Mouse (Mus musculus): ENCODE measurements around the gene Calcoco1.

Calcoco1 gene

DNA sequence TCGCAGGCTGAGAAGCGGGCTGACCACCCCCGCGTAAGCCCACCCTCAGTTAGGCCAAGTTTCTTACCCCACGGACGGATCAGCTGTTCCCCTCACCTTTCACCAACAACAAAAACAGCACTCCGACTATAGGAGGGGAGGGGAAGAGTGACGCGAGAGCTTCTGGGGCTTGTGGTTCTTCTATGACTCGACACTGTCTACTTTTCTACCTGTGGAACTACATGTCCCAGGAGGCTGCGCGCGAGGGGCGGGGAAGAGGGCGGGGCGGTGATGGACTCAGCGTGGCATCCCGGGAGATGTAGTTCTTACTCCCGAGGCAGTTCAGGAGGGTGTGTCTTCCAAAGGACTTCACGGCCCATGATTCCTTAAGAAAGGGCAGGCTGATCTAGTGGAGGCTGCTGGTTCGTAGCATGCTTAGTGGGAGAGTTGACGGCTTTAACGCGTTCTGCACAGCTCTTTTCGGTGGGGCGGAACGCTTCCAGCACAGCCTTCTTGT is at the start of gene Calcoco1:
Gene Calcoco1, minus strand, starts transcription at position 199 of the 496 bp plus-strand sequence.
- peak; percentile 92 for DNase-seq (ENCODE audit: low spot score)

DNA sequence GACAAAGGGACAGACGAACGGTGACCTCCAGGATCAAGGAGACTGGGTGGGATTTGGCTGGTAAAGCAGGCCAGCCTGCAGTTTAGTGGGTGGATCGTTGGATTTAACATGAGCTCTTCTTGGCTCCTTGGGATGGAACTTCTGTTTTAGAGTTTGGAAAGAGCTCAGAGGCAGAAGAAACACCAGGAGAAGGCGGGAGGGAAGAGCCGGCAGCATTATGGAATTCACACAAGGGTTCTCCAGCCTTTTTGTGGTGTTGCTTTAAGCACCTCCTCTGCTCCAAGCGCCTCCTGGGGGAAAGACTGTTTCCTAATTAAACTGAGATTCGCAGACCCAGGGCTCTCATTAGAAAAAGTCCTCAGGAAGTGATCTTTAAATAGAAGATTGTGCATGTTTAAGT is 48.9 kb upstream of the Calcoco1 start:
- no peak for DNase-seq (ENCODE audit: low spot score)

DNA sequence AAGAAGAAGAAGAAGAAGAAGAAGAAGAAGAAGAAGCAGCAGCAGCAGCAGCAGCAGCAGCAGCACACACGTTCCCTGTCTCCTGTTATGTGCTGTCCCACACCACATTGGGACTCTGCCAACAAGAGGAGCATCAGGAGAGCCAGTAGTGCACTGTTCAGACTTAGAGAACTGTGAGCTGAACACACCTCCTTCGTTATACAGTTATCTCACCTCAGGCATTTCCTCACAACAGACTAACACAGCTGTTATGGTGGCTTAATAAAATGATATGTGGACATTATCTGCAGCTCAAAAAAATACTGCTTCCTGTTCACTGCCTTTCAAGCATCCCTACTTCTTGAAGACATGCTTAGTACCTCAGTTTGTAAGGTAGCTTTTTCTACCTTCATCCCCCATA is 43.2 kb upstream of the Calcoco1 start:
- no peak for DNase-seq (ENCODE audit: low spot score)

DNA sequence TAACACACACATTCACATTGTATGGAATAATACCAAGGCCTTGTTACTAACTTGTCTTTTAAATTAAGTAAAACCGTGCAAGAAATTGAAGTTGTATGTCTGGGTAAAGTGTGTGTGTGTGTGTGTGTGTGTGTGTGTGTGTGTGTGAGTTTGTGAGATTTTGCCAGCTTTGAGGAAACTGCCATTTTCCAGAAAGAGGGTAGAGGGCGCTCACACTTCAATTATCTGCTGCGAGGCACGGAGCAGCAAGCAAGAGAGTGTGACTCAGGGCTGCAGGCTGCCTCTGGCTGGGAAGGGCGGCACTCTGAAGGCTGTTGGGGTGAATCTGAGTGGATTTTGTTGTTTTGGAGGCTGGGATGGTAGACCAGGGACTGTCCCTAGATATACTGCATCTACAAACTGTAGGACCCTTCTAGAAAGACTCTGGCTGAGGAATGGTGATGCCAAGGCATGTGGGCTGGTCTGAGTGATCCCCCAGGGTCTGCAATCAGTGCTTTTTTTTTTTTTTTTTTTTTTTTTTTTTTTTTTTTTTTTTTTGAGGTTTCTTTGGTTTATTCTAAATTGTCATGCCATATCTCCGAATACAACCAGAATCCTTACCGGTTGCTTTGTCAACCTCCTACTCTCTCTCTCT is 39.9 kb upstream of the Calcoco1 start:
- no peak for DNase-seq (ENCODE audit: low spot score)

DNA sequence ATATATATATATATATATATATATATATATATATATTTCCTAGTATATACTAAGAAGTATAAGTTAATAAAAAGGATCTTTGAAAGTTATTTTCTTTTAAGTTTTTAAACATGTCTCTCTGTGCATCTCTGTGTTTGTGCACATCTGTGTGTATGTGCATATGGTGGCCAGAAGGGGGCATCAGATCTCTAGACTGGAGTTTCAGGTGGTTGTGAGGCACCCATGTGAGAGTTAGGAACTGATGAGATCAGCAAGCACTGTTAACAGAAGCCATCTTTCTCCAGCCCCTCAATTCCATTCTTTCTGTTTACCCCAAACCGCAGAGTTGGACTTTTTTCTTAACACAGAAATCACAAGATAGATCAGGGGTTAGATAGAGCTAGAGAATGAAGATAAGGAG is 35.7 kb upstream of the Calcoco1 start:
- no peak for DNase-seq (ENCODE audit: low spot score)

- DNase-seq (ENCODE audit: low spot score), result no peak
These were observed 33.1 kb upstream of the Calcoco1 start for GRCm38 (mm10) chr15:102755053-102755452.

- no peak for DNase-seq (ENCODE audit: low spot score)
These were observed 32.4 kb upstream of the Calcoco1 start for GRCm38 (mm10) chr15:102754361-102754760.

GRCm38 (mm10) chr15:102753170-102753569 is 31.2 kb upstream of the Calcoco1 start:
- no peak for DNase-seq (ENCODE audit: low spot score)

- no peak for DNase-seq (ENCODE audit: low spot score)
These were observed 30.2 kb upstream of the Calcoco1 start for GRCm38 (mm10) chr15:102752164-102752563.

GRCm38 (mm10) chr15:102750241-102750640 is 28.3 kb upstream of the Calcoco1 start:
- no peak for DNase-seq (ENCODE audit: low spot score)

DNA sequence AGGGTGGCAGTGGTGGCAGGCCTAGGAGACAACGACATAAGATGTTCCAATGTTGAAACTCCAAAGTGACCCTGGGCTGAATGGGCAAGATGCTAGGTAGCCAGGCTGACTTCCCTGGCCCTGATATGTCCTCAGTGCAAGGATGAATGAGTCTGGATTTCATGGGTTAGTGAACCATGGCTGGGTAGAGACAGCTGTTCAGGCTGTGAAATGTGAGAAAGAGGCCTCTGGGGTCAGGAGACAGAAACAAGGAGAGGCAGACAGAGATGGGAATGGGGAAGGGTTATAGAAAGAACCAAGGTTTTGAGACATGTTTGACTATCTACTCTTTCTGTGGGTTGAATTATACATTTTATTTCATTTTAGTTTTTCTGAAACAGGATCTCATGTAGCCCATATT is 27.1 kb upstream of the Calcoco1 start:
- no peak for DNase-seq (ENCODE audit: low spot score)

GRCm38 (mm10) chr15:102747853-102748252 is 25.9 kb upstream of the Calcoco1 start:
- DNase-seq (ENCODE audit: low spot score), result no peak

GRCm38 (mm10) chr15:102747286-102747640 is 25.3 kb upstream of the Calcoco1 start:
- DNase-seq (ENCODE audit: low spot score), result no peak

DNA sequence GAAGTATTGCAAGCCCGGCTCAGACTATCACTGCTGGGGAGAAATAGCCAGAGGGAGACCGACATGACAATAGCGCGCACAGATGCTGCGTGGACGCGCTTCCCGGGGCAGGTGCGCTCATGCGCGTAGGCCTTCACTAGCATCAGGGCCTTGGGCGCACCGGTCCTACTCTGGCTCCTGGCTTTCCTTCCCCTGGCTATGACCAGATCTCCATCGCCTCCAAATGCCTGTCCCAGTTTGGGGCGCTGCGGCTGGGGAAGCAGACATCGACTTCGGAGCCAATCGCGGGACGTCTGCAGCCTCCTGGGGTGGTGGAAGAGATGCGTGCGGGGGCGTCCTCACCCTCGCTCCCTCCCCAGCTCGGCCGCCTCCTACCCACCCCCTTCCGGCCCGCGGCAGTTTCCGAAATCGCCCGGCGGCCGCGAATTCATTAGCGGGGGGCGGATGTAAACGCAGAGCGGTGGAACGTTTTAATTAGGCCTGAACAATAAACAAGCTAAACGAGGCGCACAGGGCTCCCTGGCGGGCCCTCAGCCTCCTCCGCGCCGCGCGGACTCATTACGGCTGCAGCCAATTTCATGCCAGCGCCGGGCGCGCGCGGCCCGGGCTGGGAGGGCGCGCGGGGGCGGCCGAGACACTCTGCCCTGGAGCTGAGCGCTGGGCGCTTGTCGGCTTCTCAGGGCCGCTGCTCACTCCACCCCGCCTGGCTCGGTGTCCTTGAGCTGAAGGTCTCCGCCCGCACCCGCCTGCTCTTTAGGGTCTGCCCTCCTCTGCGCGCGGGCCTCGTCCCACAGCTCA is 24.7 kb upstream of the Calcoco1 start:
- DNase-seq (ENCODE audit: low spot score), result no peak

GRCm38 (mm10) chr15:102746126-102746487 is 24.1 kb upstream of the Calcoco1 start:
- DNase-seq (ENCODE audit: low spot score), result no peak

DNA sequence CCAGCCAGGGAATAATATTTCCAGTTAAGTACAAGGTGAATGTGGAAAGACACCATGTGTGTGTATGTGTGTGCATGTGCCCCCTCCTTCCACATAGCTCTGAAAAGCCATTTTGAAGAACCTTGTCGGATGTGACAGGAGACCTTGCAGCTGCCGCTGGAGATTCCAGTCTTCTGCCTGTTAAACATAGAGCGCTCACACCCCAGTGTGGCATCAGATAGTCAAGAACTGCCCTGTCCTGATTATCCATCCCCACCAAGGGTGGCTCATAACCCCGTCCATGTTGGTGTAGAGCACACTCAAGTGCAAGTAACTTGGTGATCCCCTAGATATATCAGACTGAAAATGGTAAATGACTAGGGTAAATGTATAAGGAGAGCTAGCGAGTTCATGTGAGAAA is 23.4 kb upstream of the Calcoco1 start:
- DNase-seq (ENCODE audit: low spot score), result no peak

DNA sequence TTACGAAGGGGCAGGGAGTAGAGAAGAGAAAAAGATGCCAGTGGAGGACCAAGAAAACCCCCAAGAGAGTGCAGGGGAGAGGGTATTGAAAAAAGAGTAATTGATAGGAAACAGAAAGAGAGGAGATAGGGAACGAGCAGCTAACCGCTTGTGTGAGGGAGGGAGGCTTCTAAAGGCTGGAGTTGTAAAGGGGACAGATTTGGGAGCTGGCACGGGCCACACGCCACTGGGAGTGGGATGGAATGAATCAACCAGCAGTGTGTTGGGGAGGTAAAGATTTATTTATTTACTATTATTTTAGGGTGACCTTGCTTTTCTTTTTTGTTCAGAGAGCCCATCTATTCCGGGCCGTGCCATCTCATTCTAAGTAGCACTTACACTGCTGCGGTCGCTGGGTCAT is 22.9 kb upstream of the Calcoco1 start:
- no peak for DNase-seq (ENCODE audit: low spot score)

DNA sequence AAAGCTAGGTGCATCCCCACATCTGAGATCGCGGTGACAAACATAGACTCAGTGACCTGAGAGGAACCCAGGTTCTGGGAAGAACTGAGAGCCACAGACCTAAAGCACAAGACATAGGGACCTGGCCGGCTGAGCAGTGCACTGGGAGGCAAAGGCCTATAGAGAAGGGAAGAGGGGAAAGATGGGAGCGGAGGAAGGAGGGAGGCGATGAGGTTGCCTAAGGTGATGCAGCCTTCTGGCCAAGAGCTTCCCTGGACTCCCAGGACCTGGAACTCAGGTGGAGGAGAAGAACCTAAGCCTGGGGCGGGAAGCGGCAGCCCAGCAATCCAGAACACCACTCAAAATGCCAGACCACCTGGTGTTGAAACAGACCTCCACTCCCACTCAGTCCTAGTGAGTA is 22.4 kb upstream of the Calcoco1 start:
- no peak for DNase-seq (ENCODE audit: low spot score)

DNA sequence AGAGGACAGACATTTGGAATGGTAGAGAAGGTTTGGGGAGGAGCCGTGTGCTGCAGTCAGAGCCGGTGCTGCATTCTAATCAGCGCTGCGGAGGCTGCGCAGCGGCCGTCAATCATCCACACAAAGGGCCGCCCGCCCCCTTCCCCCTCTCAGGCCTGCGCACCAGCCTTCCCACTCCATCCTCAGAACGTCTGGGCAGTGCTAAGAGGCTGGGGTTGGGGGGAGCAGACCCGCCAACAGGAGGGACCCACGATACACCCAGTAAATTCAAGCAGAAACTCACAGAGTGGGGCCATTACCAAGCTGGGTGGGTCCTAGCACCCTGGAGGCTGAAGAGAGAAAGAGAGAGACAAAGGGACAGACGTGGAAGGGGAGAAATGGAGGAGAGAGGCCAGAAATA is 22.0 kb upstream of the Calcoco1 start:
- no peak for DNase-seq (ENCODE audit: low spot score)

DNA sequence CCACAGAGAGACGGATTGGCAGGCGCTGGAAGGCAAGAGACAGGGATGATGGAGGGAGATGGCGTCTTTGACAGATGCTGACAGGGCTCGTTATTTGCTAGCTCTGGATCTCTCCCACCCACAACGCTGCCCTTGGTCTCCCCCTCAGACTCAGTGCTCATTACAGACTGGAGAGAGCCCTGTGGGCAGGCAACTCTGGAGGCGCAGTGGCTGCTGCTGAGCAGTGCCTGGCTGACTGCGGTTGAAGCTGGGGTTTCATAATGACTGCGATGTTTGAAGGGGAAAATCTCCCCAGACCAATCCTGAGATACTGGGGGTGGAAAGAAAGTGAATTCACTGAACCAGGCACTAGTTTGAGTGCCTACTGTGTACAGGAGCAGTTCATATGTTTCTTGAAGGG is 21.2 kb upstream of the Calcoco1 start:
- no peak for DNase-seq (ENCODE audit: low spot score)

- peak; percentile 90 for DNase-seq (ENCODE audit: low spot score)
These were observed 20.6 kb upstream of the Calcoco1 start for GRCm38 (mm10) chr15:102742589-102742988.

DNA sequence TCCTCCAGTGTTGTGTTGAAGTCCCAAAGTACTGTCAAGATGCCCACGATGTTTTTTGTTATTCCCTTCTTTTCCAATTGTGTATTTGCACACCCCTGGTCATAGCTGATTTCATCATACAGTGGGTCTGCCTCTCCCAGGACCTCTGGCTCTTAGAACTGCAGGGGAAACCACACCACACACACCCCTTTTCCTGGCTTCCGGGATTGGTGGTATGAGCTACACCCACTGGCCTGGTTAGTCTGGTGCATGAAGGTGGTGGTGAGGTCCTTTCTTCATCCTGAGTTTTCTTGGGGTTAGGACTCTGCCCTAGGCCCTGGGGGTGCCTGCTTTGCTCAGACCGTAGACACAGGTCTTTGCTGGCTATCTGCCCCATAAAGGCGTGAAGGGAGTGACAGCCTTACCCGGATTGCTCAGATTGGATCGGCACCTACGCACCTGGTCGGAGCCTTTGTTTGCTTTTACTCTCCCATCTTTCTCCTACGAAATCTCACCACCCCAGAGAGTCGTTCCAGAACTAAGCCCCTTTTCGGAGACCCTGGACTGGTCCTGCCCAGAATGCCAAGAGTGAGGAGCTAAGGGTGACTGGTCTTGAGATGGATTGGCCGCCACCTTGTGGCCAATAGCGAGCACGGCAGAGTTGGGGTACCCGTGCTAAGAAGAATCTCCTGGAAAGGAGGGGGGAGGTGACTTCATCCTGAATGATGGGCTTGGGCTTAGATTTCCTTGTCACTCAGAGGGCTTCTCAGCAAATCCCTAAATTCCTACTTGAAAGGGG is 17.7 kb upstream of the Calcoco1 start:
- no peak for DNase-seq (ENCODE audit: low spot score)

- DNase-seq (ENCODE audit: low spot score), result no peak
These were observed 16.5 kb upstream of the Calcoco1 start for GRCm38 (mm10) chr15:102738434-102738833.
